Mouse (Mus musculus) liver, adult 2 months (tissue): ENCODE measurements around the gene Hpse2. TPM values are rescaled to one million over a fixed set of nuclear protein-coding genes. Genes with fewer than 3 reads are reported as not detected.

Experiments used
- DNase-seq: peaks from one replicate; pipeline ENCODE4 v3.0.0-alpha.2; 2011; ENCODE audit warnings: low read depth, low spot score; ENCODE audit errors: extremely low read depth
- H3K27ac ChIP-seq: fragments of 200-500 bp; replicated peaks from 2 replicates; pipeline ENCODE4 v1.5.1; 2012; ENCODE audit warnings: low read depth, mild to moderate bottlenecking, control low read depth, inconsistent platforms, low read length; ENCODE audit not compliant: insufficient read depth
- H3K27me3 ChIP-seq: fragments of 200-500 bp; 2 replicates; pipeline ENCODE4 v1.6.1; 2012; ENCODE audit warnings: mild to moderate bottlenecking, moderate library complexity, low read length, inconsistent platforms; ENCODE audit not compliant: control insufficient read depth, insufficient read depth
- H3K36me3 ChIP-seq: fragments of 200-500 bp; 2 replicates; pipeline ENCODE4 v1.6.1; 2012; ENCODE audit warnings: low read length, inconsistent platforms; ENCODE audit not compliant: control insufficient read depth, insufficient read depth
- H3K4me1 ChIP-seq: fragments of 200-500 bp; 2 replicates; pipeline ENCODE4 v1.6.1; 2011; ENCODE audit warnings: low read length; ENCODE audit not compliant: control insufficient read depth, insufficient read depth
- H3K4me3 ChIP-seq: fragments of 200-500 bp; 2 replicates; pipeline ENCODE4 v1.5.1; 2011; ENCODE audit warnings: low read depth, mild to moderate bottlenecking, control low read depth, low read length, moderate library complexity; ENCODE audit not compliant: insufficient read depth
- H3K79me2 ChIP-seq: fragments of 200-500 bp; 2 replicates; pipeline ENCODE4 v1.6.1; 2012; ENCODE audit warnings: inconsistent platforms, mild to moderate bottlenecking, low read length, moderate library complexity; ENCODE audit not compliant: control insufficient read depth, insufficient read depth
- H3K9ac ChIP-seq: fragments of 200-500 bp; 2 replicates; pipeline ENCODE4 v1.6.1; 2012; ENCODE audit warnings: low read depth, mild to moderate bottlenecking, control low read depth, inconsistent platforms, low read length
- CTCF ChIP-seq: fragments of 200-500 bp; IDR thresholded peaks from 2 replicates; pipeline ENCODE4 v1.5.1; 2011; ENCODE audit warnings: low read depth, low read length, control low read depth
- POLR2A ChIP-seq: fragments of 200-500 bp; IDR thresholded peaks from 2 replicates; pipeline ENCODE4 v1.6.1; 2011; ENCODE audit warnings: low read length, control low read depth; ENCODE audit not compliant: insufficient read depth; ENCODE audit errors: extremely low read depth
- WGBS: fragments of 180-500 bp; shearing (Covaris S2); methylation state at CpG from one replicate; pipeline ENCODE4 v1.1.7; 2018; 5-methylcytosine and 5-hydroxymethylcytosine counted together
- polyA plus RNA-seq: library from polyadenylated mRNA; depleted of rRNA; stranded (reverse); fragments of >200 nt; gene quantifications from 2 replicates; pipeline ENCODE4 v1.2.3, GENCODE M21; 2012
- total RNA-seq: library from RNA; depleted of rRNA; stranded (reverse); fragments of >200 nt; gene quantifications from 2 replicates; pipeline ENCODE4 v1.2.3, GENCODE M21; 2014

The Hpse2 gene
- total and polyA plus RNA-seq, 2 experiments: not detected

DNA sequence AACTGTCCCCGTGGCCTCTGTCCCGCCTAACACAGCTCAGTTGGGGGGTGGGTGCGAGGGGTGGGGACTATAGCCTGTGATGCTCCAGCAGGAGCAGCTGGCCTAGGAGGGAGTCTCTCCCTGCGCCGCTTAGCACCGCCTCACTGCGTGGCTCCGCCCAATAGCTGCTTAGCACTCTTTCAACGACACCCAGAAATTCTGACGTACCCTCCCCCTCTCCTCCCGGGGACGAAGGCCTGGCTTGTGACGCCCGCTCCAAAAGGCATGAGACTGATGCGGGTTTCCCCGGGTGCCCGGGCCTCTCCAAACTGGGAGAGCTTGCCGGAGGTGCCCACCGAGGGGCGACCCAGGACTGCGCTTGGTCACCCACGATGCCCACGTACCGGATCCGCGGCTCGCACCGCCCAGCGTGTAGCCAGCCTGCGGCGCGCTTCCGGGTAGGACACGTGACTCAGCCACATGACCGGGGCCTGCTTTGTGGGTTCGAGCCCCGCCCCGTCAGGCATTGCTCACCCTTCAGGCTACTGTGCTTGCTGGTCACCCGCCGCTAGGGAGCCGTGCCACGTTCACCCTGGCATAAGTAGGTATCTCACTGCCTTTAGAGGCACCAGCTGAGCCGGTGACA lies 608.5 kb downstream of the Hpse2 start, which contains the start of gene Hps1:
Gene Hps1, minus strand, starts transcription at position 448 of the 625 bp plus-strand sequence.
- H3K79me2 ChIP-seq: no peaks in the 10 kb centered on the region
- H3K27me3 ChIP-seq: no peaks in the 10 kb centered on the region
- H3K27ac ChIP-seq: peak within 1 kb of the TSS; percentile 51; the same call in 1 of the 2 replicates
- DNase-seq: peak; percentile 73
- H3K4me3 ChIP-seq: peak within 1 kb of the TSS; percentile 67
- no peaks in the 10 kb centered on the region for H3K36me3 ChIP-seq
- peaks cover 2% of the 10 kb centered on the region; the same call in 1 of the 2 replicates for H3K4me1 ChIP-seq
- 1% methylated on average over 43 of the region's 43 CpGs for WGBS
- TF ChIP-seq CTCF: peak; percentile 18; the same call in 1 of the 2 replicates
- TF ChIP-seq POLR2A: 0 out of 2 replicates have a peak, but pooled peaks have one; percentile 27
- H3K9ac ChIP-seq: peak within 1 kb of the TSS; percentile 75

- Histone ChIP-seq H3K27ac (no peak overlapping the region), H3K4me3 (no peak overlapping the region), H3K27me3 (no peaks in the 10 kb centered on the region), H3K9ac (no peak overlapping the region), H3K79me2 (no peaks in the 10 kb centered on the region), H3K4me1 (peaks cover 2% of the 10 kb centered on the region; the same call in 1 of the 2 replicates), H3K36me3 (no peaks in the 10 kb centered on the region)
- 75% methylated on average over 5 of the region's 5 CpGs for WGBS
- DNase-seq: no peak
- TF ChIP-seq POLR2A (no peak), CTCF (peak; percentile 65)
Observed at GRCm38 (mm10) chr19:42777801-42778200, 610.4 kb downstream of the Hpse2 start.

DNA sequence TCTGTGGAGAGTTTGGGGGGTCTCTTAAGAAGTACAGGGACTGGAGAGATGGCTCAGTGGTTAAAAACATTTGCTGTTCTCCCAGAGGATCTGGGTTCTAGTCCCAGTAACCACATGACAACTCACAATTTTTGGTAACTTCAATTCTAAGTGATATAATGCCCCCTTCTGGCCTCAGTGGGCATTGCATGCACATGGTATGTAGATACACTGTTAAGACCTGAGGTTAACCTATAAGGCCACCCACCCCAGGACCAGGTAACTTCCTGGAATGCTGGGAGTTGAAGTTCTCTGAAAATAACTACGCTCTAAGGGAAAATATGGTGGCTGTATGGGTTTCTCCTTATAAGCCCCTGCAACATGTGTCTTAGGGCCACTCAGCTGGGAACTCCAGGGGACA lies 611.3 kb downstream of the Hpse2 start:
- no peaks in the 10 kb centered on the region for H3K79me2 ChIP-seq
- peak; percentile 32 for DNase-seq
- no peaks in the 10 kb centered on the region for H3K36me3 ChIP-seq
- H3K9ac ChIP-seq: no peak overlapping the region
- WGBS: 97% methylated on average over 1 of the region's 1 CpGs
- TF ChIP-seq CTCF: peak; percentile 38; the same call in 1 of the 2 replicates
- no peak for TF ChIP-seq POLR2A
- peaks cover 2% of the 10 kb centered on the region; the same call in 1 of the 2 replicates for H3K4me1 ChIP-seq
- no peak overlapping the region for H3K27ac ChIP-seq
- H3K27me3 ChIP-seq: no peaks in the 10 kb centered on the region
- no peak overlapping the region for H3K4me3 ChIP-seq

DNA sequence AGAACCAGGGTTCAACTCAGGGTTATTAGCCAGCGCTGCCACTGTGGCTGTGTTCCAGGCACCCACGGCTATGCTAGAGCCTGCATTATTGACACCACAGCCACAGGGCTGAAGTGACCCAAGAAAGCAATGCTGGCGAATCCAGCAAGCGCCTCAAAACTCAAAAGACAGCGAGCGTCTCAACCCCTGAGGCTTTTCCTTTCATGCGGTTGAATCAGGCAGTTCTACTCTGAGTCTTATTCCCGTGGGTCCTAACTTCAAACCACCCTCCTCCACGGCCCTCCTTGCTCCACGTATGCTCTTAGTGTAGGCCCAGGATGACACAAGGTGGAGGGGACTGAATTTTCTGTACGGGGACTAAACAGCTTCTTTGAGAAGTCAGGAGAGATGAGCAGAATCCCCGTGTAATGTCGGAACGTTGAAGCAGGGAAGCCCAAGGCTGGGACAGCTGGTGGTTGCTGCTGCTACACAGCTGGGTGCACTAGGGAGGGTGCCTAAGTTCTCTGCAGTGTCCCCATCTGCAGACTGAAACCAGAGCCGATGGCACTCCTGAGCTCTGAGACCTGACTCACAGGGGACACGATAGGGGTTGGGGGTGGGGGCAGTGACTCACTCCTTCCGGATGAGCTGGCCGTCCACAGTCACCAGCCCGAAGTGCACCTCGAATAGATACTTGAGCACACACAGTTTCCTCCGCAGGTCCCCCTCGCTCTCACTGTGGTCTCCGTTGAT lies 617.8 kb downstream of the Hpse2 start:
- no peaks in the 10 kb centered on the region for H3K27me3 ChIP-seq
- TF ChIP-seq POLR2A (no peak), CTCF (no peak)
- 91% methylated on average over 23 of the region's 23 CpGs for WGBS

DNA sequence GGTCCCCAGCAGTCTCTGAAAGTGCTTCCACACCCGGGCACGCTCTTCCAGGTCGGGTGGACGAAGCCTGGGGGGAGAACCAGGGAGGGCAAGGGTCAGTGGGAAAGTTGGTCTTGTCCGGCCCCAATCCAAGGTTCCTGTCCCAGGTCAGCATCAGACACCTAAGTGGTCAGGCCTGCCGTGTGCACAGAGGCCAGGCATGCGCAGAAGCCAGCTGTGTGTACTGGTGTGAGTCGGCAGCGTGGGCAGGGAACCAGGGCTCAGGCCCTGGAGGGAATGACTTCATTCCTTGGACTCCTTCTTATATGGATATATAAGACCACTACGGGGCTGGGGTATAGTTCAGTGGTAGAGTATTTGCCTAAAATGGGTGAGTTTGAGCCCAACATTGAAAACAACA lies 618.5 kb downstream of the Hpse2 start:
- H3K27me3 ChIP-seq: no peaks in the 10 kb centered on the region
- no peaks in the 10 kb centered on the region for H3K79me2 ChIP-seq
- DNase-seq: no peak
- 90% methylated on average over 10 of the region's 10 CpGs for WGBS
- no peaks in the 10 kb centered on the region; the same call in 1 of the 2 replicates for H3K36me3 ChIP-seq
- TF ChIP-seq CTCF (no peak), POLR2A (no peak)
- no peak overlapping the region for H3K9ac ChIP-seq
- H3K4me1 ChIP-seq: no peaks in the 10 kb centered on the region
- H3K4me3 ChIP-seq: no peak overlapping the region
- no peak overlapping the region for H3K27ac ChIP-seq

More for the DNA sequence above, 617.8 kb downstream of the Hpse2 start:
- no peak overlapping the region for H3K9ac ChIP-seq
- no peak overlapping the region for H3K4me3 ChIP-seq
- H3K36me3 ChIP-seq: no peaks in the 10 kb centered on the region; the same call in 1 of the 2 replicates
- no peak overlapping the region for H3K27ac ChIP-seq
- no peaks in the 10 kb centered on the region for H3K4me1 ChIP-seq
- H3K79me2 ChIP-seq: no peaks in the 10 kb centered on the region
- no peak for DNase-seq
